7 mouse cellular contexts compared by ENCODE assay signal in genomic region chr7:100930619-100931315, GRCm38 (mm10). TPM values are rescaled to one million over a fixed set of nuclear protein-coding genes. Genes with fewer than 3 reads are reported as not detected.
DNase-seq lines count a peak whose midpoint lies in the region; ATAC-seq and TF ChIP-seq lines count a peak whose summit lies in the region.

No protein-coding gene starts in this region.

- peak; percentile 13; the same call in 1 of the 2 replicates for ATAC-seq in granulocyte monocyte progenitor cell, adult 5-6 weeks (replicated peaks; ENCODE audit: poor library complexity, severe bottlenecking)
- peak; percentile 29 for ATAC-seq in lung, embryonic 16.5 days (ENCODE audit: low read depth)
- no peak for ATAC-seq in stomach, embryonic 16.5 days (ENCODE audit: insufficient read depth, low FRiP score)

- peak overlapping the region; percentile 66 for H3K4me3 ChIP-seq in ES-Bruce4 (ENCODE audit: low read depth, low read length)
- H3K4me3 ChIP-seq in kidney, adult 2 months (ENCODE audit: insufficient read depth, low read depth, low read length) = peak overlapping the region; percentile 47
- peak overlapping the region; percentile 86 for H3K4me3 ChIP-seq in lung, embryonic 16.5 days (ENCODE audit: low read length)
- H3K4me3 ChIP-seq in stomach, embryonic 16.5 days (replicated peaks; ENCODE audit: low read length) = peak overlapping the region; percentile 84

- intact Hi-C loops in left cerebral cortex, postnatal 36 days (cut with DNase I) = no loop called here

- peak; percentile 74 for DNase-seq in adrenal gland, postnatal 14 days
- peak; percentile 83 for DNase-seq in kidney, adult 2 months
- DNase-seq in left cerebral cortex, postnatal 36 days (ENCODE audit: low spot score in 2 of 2) = no peak

- no peaks in the 10 kb centered on the region for H3K36me3 ChIP-seq in ES-Bruce4 (ENCODE audit: control insufficient read depth, insufficient read depth, low read length, poor library complexity, severe bottlenecking)
- H3K36me3 ChIP-seq in kidney, adult 2 months (ENCODE audit: control insufficient read depth, insufficient read depth, low read length) = no peaks in the 10 kb centered on the region
- peaks cover 4% of the 10 kb centered on the region; the same call in 1 of the 2 replicates for H3K36me3 ChIP-seq in lung, embryonic 16.5 days (ENCODE audit: control insufficient read depth, insufficient read depth, low read length)
- H3K36me3 ChIP-seq in stomach, embryonic 16.5 days (ENCODE audit: control insufficient read depth, insufficient read depth, low read length) = no peaks in the 10 kb centered on the region

- 8% methylated on average over 53 of the region's 53 CpGs for WGBS in kidney, adult 2 months
- 2% methylated on average over 51 of the region's 53 CpGs for WGBS in lung, embryonic 16.5 days
- WGBS in stomach, embryonic 16.5 days = 2% methylated on average over 52 of the region's 53 CpGs

- H3K9me3 ChIP-seq in ES-Bruce4 (replicated peaks; ENCODE audit: control insufficient read depth, insufficient read depth, low read length, poor library complexity, severe bottlenecking) = no peaks in the 10 kb centered on the region
- no peaks in the 10 kb centered on the region for H3K9me3 ChIP-seq in lung, embryonic 16.5 days (ENCODE audit: control insufficient read depth, low read length)
- H3K9me3 ChIP-seq in stomach, embryonic 16.5 days (replicated peaks; ENCODE audit: control insufficient read depth, low read length) = no peaks in the 10 kb centered on the region

- TF ChIP-seq CTCF in ES-Bruce4 (IDR thresholded peaks at IDR 0.05; ENCODE audit: low read depth, low read length) = no peak
- TF ChIP-seq CTCF in kidney, adult 2 months (conservative IDR thresholded peaks at IDR 0.05; ENCODE audit: insufficient read depth, insufficient read length, low read depth, low read length) = no peak

- H3K9ac ChIP-seq in ES-Bruce4 (ENCODE audit: low read depth, poor library complexity, severe bottlenecking) = peak overlapping the region; percentile 95
- peak overlapping the region; percentile 98 for H3K9ac ChIP-seq in lung, embryonic 16.5 days (ENCODE audit: low read length)
- peak overlapping the region; percentile 96 for H3K9ac ChIP-seq in stomach, embryonic 16.5 days (ENCODE audit: low read length)

- no peak for TF ChIP-seq POLR2A in ES-Bruce4 (IDR thresholded peaks at IDR 0.05; ENCODE audit: insufficient read depth, low read length)
- TF ChIP-seq POLR2A in kidney, adult 2 months (IDR thresholded peaks at IDR 0.05; ENCODE audit: low read depth, low read length) = no peak

- peaks cover 1% of the 10 kb centered on the region for H3K4me1 ChIP-seq in ES-Bruce4 (ENCODE audit: control insufficient read depth, insufficient read depth, low read length)
- peaks cover 16% of the 10 kb centered on the region for H3K4me1 ChIP-seq in kidney, adult 2 months (ENCODE audit: control insufficient read depth, insufficient read depth, low read length)
- peaks cover 57% of the 10 kb centered on the region for H3K4me1 ChIP-seq in lung, embryonic 16.5 days (replicated peaks; ENCODE audit: control insufficient read depth, insufficient read depth, low read length)
- H3K4me1 ChIP-seq in stomach, embryonic 16.5 days (ENCODE audit: control insufficient read depth, insufficient read depth, low read length) = peaks cover 53% of the 10 kb centered on the region

- no peak overlapping the region for H3K27ac ChIP-seq in ES-Bruce4 (ENCODE audit: insufficient read depth, low read length)
- H3K27ac ChIP-seq in kidney, adult 2 months (ENCODE audit: insufficient read depth, low read depth, low read length) = peak overlapping the region; percentile 86
- peak overlapping the region; percentile 100 for H3K27ac ChIP-seq in lung, embryonic 16.5 days (ENCODE audit: low read length)
- H3K27ac ChIP-seq in stomach, embryonic 16.5 days (ENCODE audit: low read length) = peak overlapping the region; percentile 100

- TF ChIP-seq EP300 in ES-Bruce4 (IDR thresholded peaks at IDR 0.05; ENCODE audit: insufficient read depth, low read depth, low read length) = no peak

- no peaks in the 10 kb centered on the region for H3K27me3 ChIP-seq in ES-Bruce4 (ENCODE audit: control insufficient read depth, insufficient read depth, low read length, poor library complexity, severe bottlenecking)
- H3K27me3 ChIP-seq in kidney, adult 2 months (replicated peaks; ENCODE audit: control insufficient read depth, insufficient read depth, low read length) = no peaks in the 10 kb centered on the region
- no peaks in the 10 kb centered on the region for H3K27me3 ChIP-seq in lung, embryonic 16.5 days (ENCODE audit: control insufficient read depth, insufficient read depth, low read depth, low read length)
- H3K27me3 ChIP-seq in stomach, embryonic 16.5 days (ENCODE audit: control insufficient read depth, insufficient read depth, low read length) = no peaks in the 10 kb centered on the region

- peak overlapping the region; percentile 96 for H3K4me2 ChIP-seq in lung, embryonic 16.5 days (ENCODE audit: low read depth, low read length)
- peak overlapping the region; percentile 88 for H3K4me2 ChIP-seq in stomach, embryonic 16.5 days (ENCODE audit: low read depth, low read length)

RNA-seq across cellular contexts. Expression of gene Arhgef17, which starts 1.1 kb away (rescaled TPM):
- 21.0 and 25.5 TPM in 2 replicates for polyA plus RNA-seq in ES-Bruce4 (2011; ENCODE audit: insufficient read depth, insufficient read length, low read depth, missing spikeins)
- total RNA-seq in adrenal gland, postnatal 14 days (2021) = 43.9 and 47.2 TPM in 2 replicates
- 0.30 TPM in 1 of 2 replicates, not detected in the other for total RNA-seq in granulocyte monocyte progenitor cell, adult 5-6 weeks (2014; fragmentation: Nextera tagmentation)
- not detected in 2 replicates for total RNA-seq in granulocyte monocyte progenitor cell, adult 5-6 weeks (2017)
- 25.4 and 29.3 TPM in 2 replicates for polyA plus RNA-seq in kidney, adult 2 months (2012; rRNA removed)
- polyA plus RNA-seq in lung, embryonic 16.5 days (2015; fragmentation: Nextera tagmentation; extraction: Ambion mirVana) = 10.6 and 11.8 TPM in 2 replicates
- 7.3 and 7.4 TPM in 2 replicates for polyA plus RNA-seq in stomach, embryonic 16.5 days (2015; fragmentation: Nextera tagmentation; extraction: Ambion mirVana)
- total RNA-seq in left cerebral cortex, postnatal 36 days (2021) = 100 to 1,000 TPM; 128 to 134 TPM

RNA-seq across cellular contexts. Expression of gene P2ry6, which starts 43.7 kb away (rescaled TPM):
- 0.46 TPM in 1 of 2 replicates, not detected in the other for polyA plus RNA-seq in ES-Bruce4 (2011; ENCODE audit: insufficient read depth, insufficient read length, low read depth, missing spikeins)
- 2.4 and 4.8 TPM in 2 replicates for total RNA-seq in adrenal gland, postnatal 14 days (2021)
- total RNA-seq in granulocyte monocyte progenitor cell, adult 5-6 weeks (2014; fragmentation: Nextera tagmentation) = not detected in 2 replicates
- total RNA-seq in granulocyte monocyte progenitor cell, adult 5-6 weeks (2017) = 0.17 TPM in 1 of 2 replicates, not detected in the other
- polyA plus RNA-seq in kidney, adult 2 months (2012; rRNA removed) = 7.6 and 9.6 TPM in 2 replicates
- polyA plus RNA-seq in lung, embryonic 16.5 days (2015; fragmentation: Nextera tagmentation; extraction: Ambion mirVana) = 9.1 and 10.1 TPM in 2 replicates
- polyA plus RNA-seq in stomach, embryonic 16.5 days (2015; fragmentation: Nextera tagmentation; extraction: Ambion mirVana) = 7.9 and 8.6 TPM in 2 replicates
- 1 to 10 TPM; 3.3 to 3.8 TPM for total RNA-seq in left cerebral cortex, postnatal 36 days (2021)

Comparison
In these comparisons a context has a peak if more than half of its experiments do, and no peak if none do; other contexts are left out.
1. DNase-seq: peak in adrenal gland, postnatal 14 days (single experiment) and kidney, adult 2 months (single experiment); none in left cerebral cortex, postnatal 36 days (0 of 2).
2. Peak in every context shown above with its lines, with median percentiles within 50 percentile points of each other: H3K4me3 ChIP-seq and H3K9ac ChIP-seq.